Mouse (Mus musculus) hindbrain, embryonic 14.5 days (tissue): Measurements from ENCODE around the gene Ppp3r2. TPM values are rescaled to one million over a fixed set of nuclear protein-coding genes. Genes with fewer than 3 reads are reported as not detected.

Experiments
- polyA plus RNA-seq: library from polyadenylated mRNA; unstranded; fragments of >200 nt; fragmentation: Nextera tagmentation; extraction: Ambion mirVana; gene quantifications from 2 replicates; pipeline ENCODE4 v1.2.1, GENCODE M21; 2014

Gene Ppp3r2
- polyA plus RNA-seq, 1 experiment from 2014 or later = 0.51 TPM

Other genes starting within 250 kb of the Ppp3r2 start
- not detected in 2 replicates for gene Acnat1, start 208.1 kb downstream of the Ppp3r2 start, polyA plus RNA-seq
- gene Baat, start 175.5 kb downstream of the Ppp3r2 start, polyA plus RNA-seq = 0.27 TPM in 1 of 2 replicates, not detected in the other
- 77.3 and 89.8 TPM in 2 replicates for gene Mrpl50, start 160.9 kb downstream of the Ppp3r2 start, polyA plus RNA-seq
- 12.6 and 16.2 TPM in 2 replicates for gene Zfp189, start 160.8 kb downstream of the Ppp3r2 start, polyA plus RNA-seq
- gene Aldob, start 132.5 kb downstream of the Ppp3r2 start, polyA plus RNA-seq = 0.52 and 0.80 TPM in 2 replicates
- gene Tmem246, start 84.1 kb downstream of the Ppp3r2 start, polyA plus RNA-seq = 116 and 136 TPM in 2 replicates
- gene Rnf20, start 50.0 kb downstream of the Ppp3r2 start, polyA plus RNA-seq = 63.9 and 65.7 TPM in 2 replicates
- 33.7 and 42.7 TPM in 2 replicates for gene Grin3a, start 163.7 kb upstream of the Ppp3r2 start, polyA plus RNA-seq